Mouse (Mus musculus): ENCODE results near the gene Nt5dc1.
"Not testable (repeated sequence)": the region's sequence is repeated elsewhere in the genome, so short reads cannot be mapped to it uniquely, and the experiment has no call there.

- not testable (repeated sequence) for TF ChIP-seq CTCF (IDR thresholded peaks at IDR 0.05; ENCODE audit: extremely low read depth, insufficient read depth, insufficient read length, insufficient replicate concordance); POLR2A (IDR thresholded peaks at IDR 0.05; ENCODE audit: low read depth, low read length)
Measured at GRCm38 (mm10) chr10:34434191-34434590, 15.8 kb upstream of the Nt5dc1 start.

Measured in spleen, adult 2 months (tissue).